Mouse (Mus musculus): ENCODE results near the gene Sh3bp4. TPM values are rescaled to one million over a fixed set of nuclear protein-coding genes. Genes with fewer than 3 reads are reported as not detected.

Gene Sh3bp4
- polyA plus RNA-seq, 1 experiment from 2014 or later = 22.6 TPM

DNA sequence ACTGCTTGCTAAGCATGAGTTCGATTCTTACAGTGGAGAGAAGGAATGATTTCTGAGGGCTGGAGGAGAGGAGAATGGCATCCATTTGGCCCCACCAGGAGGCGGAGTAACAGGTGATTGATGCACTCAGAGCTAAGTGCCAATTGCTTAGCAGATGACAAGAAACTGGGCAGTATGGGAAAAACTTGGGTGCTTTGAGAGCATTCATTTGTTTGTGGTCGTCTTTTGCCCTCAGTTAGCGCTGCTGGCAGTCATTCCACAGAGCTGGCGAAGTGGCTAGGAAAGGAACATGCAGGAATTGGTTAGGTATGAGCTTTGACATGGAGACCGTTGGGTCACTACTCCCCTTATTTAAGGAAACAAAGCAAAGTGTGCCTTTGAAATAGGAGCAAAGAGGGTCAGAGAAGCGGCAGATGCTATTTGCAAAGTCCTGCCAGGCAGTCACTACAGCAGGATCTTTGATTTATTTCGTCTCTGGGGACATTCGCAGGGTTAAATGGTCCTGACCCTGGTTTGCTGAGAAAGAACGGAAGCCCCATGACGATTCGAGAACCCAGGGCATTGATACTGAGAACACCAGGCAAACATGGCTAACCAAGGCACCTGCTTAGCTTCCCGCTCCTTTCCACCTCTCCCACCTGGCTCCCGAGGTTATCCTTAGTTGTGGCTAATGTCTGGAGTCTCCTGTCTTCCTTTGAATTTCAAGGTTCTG lies 12.1 kb downstream of the Sh3bp4 start:
- Histone ChIP-seq H3K4me1 (replicated peaks; ENCODE audit: control insufficient read depth, insufficient read depth, low read length) (peaks cover 6% of the 10 kb centered on the region), H3K36me3 (ENCODE audit: control insufficient read depth, insufficient read depth, low read length) (no peaks in the 10 kb centered on the region), H3K27ac (ENCODE audit: low read depth) (no peak overlapping the region), H3K9me3 (ENCODE audit: control insufficient read depth, low read length) (no peaks in the 10 kb centered on the region), H3K9ac (ENCODE audit: low read length) (no peak overlapping the region), H3K27me3 (replicated peaks; ENCODE audit: control insufficient read depth, insufficient read depth, low read length) (no peaks in the 10 kb centered on the region), H3K4me3 (ENCODE audit: low read depth, low read length) (no peak overlapping the region), H3K4me2 (ENCODE audit: low read length) (no peak overlapping the region)
- WGBS = 54% methylated on average over 14 of the region's 14 CpGs
- ATAC-seq (replicated peaks; ENCODE audit: low FRiP score, low TSS enrichment, low read depth) (no peak), DNase-seq (ENCODE audit: low spot score) (no peak)

DNA sequence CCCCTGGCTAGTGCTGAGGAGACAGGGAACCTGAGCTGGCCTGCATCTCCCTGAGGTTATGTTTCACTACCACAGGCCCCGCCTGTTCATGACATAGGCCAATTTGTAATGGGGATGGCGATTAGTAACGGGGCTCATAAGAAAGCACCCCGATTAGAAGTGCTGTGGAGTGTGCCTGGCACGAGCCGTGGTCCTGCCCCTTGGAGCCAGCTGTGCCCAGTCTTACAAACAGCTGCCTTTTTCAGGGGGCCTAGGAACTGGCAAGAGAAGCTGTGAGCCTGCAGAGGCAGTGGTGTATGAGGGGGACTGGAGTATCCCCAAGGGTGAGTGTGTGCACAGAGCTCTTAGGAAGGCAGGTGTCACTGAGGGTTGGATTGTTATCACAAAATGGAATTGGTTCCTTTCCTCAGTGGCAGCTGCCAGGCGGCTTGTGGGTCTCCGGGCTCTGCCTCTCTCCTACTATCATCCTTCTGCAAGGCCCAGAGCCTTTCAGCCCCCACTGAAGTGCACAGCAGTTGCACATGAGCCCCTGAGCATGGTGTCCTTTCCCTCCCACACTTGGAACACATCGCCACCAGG lies 16.4 kb downstream of the Sh3bp4 start:
- 74% methylated on average over 9 of the region's 9 CpGs for WGBS
- H3K9me3 ChIP-seq (ENCODE audit: control insufficient read depth, low read length) = no peaks in the 10 kb centered on the region
- no peak overlapping the region for H3K27ac ChIP-seq (ENCODE audit: low read depth)
- no peak overlapping the region for H3K9ac ChIP-seq (ENCODE audit: low read length)
- ATAC-seq (replicated peaks; ENCODE audit: low FRiP score, low TSS enrichment, low read depth) (no peak), DNase-seq (ENCODE audit: low spot score) (no peak)
- no peaks in the 10 kb centered on the region for H3K36me3 ChIP-seq (ENCODE audit: control insufficient read depth, insufficient read depth, low read length)
- H3K4me2 ChIP-seq (ENCODE audit: low read length) = no peak overlapping the region
- peaks cover 32% of the 10 kb centered on the region for H3K4me1 ChIP-seq (replicated peaks; ENCODE audit: control insufficient read depth, insufficient read depth, low read length)
- no peak overlapping the region for H3K4me3 ChIP-seq (ENCODE audit: low read depth, low read length)
- H3K27me3 ChIP-seq (replicated peaks; ENCODE audit: control insufficient read depth, insufficient read depth, low read length) = no peaks in the 10 kb centered on the region

DNA sequence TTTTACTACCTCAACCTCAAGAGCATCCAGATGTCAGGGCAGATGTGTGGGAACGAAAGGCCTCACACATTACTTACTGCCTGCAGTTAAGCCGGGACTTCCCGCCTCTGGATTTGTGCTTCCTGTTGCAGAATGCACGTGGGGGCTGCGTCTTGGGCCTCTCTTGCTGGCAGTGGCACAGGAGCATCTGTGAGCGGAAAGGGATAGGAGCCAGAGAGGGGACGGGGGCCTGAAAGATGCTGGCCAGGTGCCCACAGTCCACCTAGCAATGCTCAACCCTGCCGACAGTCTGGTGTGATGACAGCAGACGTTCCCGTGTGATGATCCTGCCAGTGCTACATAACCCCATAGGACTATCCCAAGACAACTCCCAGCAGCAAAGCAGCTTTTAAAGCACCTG lies 17.9 kb downstream of the Sh3bp4 start:
- no peaks in the 10 kb centered on the region for H3K27me3 ChIP-seq (replicated peaks; ENCODE audit: control insufficient read depth, insufficient read depth, low read length)
- no peak overlapping the region for H3K9ac ChIP-seq (ENCODE audit: low read length)
- DNase-seq (ENCODE audit: low spot score) (no peak), ATAC-seq (replicated peaks; ENCODE audit: low FRiP score, low TSS enrichment, low read depth) (no peak)
- no peak overlapping the region for H3K27ac ChIP-seq (ENCODE audit: low read depth)
- no peaks in the 10 kb centered on the region for H3K9me3 ChIP-seq (ENCODE audit: control insufficient read depth, low read length)
- no peak overlapping the region for H3K4me2 ChIP-seq (ENCODE audit: low read length)
- H3K4me1 ChIP-seq (replicated peaks; ENCODE audit: control insufficient read depth, insufficient read depth, low read length) = peaks cover 46% of the 10 kb centered on the region
- H3K36me3 ChIP-seq (ENCODE audit: control insufficient read depth, insufficient read depth, low read length) = no peaks in the 10 kb centered on the region
- WGBS = 40% methylated on average over 10 of the region's 10 CpGs
- no peak overlapping the region for H3K4me3 ChIP-seq (ENCODE audit: low read depth, low read length)

DNA sequence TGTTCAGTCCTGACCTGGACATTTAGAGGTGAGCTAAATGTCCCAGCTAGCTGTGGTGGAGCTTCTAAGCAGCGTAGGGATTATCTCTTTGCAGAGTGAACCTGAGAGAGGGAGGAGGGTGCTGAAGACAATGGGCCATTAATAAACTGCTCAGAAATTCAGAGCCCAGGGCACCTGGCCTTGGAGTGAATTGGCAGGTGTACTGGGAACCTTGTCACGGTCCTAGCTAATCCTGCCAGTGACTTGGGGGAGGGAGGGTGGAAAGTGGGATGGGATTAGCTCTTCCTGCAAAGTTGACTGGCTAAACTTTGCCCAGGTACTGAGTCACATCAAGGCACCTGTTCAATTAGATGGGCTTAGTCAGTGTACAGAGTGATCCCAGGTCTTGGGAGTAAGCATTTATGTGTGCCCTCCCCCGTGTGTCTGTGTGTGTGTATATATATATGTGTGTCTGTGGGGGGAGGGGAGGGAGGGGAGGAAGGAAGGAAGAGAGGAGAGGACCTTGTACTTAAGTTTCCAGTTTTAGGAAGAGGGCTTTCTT lies 18.6 kb downstream of the Sh3bp4 start:
- ATAC-seq (replicated peaks; ENCODE audit: low FRiP score, low TSS enrichment, low read depth) = no peak; the same call in 1 of the 2 replicates
- no peak for DNase-seq (ENCODE audit: low spot score)
- WGBS = 52% methylated on average over 3 of the region's 3 CpGs
- Histone ChIP-seq H3K36me3 (ENCODE audit: control insufficient read depth, insufficient read depth, low read length) (no peaks in the 10 kb centered on the region), H3K4me3 (ENCODE audit: low read depth, low read length) (no peak overlapping the region), H3K9ac (ENCODE audit: low read length) (no peak overlapping the region), H3K27me3 (replicated peaks; ENCODE audit: control insufficient read depth, insufficient read depth, low read length) (no peaks in the 10 kb centered on the region), H3K4me2 (ENCODE audit: low read length) (no peak overlapping the region), H3K27ac (ENCODE audit: low read depth) (no peak overlapping the region), H3K9me3 (ENCODE audit: control insufficient read depth, low read length) (no peaks in the 10 kb centered on the region), H3K4me1 (replicated peaks; ENCODE audit: control insufficient read depth, insufficient read depth, low read length) (peaks cover 53% of the 10 kb centered on the region)

DNA sequence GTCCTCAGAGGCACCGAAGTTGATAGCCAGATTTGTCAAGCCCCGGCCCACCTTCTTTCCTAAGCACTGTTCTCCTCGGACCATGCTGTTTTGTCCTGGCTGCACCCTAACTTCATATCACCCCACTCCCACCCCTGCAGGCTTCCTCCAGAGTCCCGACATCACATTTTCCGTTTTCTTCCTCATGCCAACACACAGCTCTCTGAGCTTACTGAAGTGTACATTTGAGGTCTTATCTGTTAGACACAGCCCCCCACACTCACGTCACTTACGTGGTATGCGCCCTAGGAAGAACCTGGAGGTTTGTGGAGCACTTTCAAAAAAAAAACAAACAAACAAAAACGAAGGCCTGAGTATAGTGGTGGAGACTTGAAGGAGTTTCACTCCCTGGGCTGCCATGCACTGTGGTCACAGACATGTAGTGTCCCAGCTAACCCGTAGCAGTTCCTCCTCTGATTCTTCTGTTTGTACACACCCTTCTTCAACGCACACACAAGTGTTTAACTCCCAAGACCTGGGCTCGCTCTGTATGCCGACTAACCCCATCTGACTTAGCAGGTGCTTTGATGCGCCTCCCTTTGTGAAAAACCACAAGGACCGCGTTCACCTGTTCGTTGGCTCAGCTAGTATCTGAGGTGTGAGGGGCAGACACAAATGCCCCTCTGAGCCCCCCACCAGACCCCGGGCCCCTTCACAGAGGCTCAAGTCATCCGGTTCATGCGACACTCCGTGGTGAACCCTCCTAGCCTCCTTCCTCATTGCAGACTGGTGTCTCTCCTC lies 19.8 kb downstream of the Sh3bp4 start:
- no peak overlapping the region for H3K4me3 ChIP-seq (ENCODE audit: low read depth, low read length)
- no peaks in the 10 kb centered on the region for H3K36me3 ChIP-seq (ENCODE audit: control insufficient read depth, insufficient read depth, low read length)
- no peak for ATAC-seq (replicated peaks; ENCODE audit: low FRiP score, low TSS enrichment, low read depth)
- H3K9ac ChIP-seq (ENCODE audit: low read length) = no peak overlapping the region
- H3K27ac ChIP-seq (ENCODE audit: low read depth) = no peak overlapping the region
- no peaks in the 10 kb centered on the region for H3K9me3 ChIP-seq (ENCODE audit: control insufficient read depth, low read length)
- no peaks in the 10 kb centered on the region for H3K27me3 ChIP-seq (replicated peaks; ENCODE audit: control insufficient read depth, insufficient read depth, low read length)
- no peak overlapping the region for H3K4me2 ChIP-seq (ENCODE audit: low read length)
- no peak for DNase-seq (ENCODE audit: low spot score)
- H3K4me1 ChIP-seq (replicated peaks; ENCODE audit: control insufficient read depth, insufficient read depth, low read length) = peaks cover 60% of the 10 kb centered on the region
- WGBS = 68% methylated on average over 21 of the region's 21 CpGs

DNA sequence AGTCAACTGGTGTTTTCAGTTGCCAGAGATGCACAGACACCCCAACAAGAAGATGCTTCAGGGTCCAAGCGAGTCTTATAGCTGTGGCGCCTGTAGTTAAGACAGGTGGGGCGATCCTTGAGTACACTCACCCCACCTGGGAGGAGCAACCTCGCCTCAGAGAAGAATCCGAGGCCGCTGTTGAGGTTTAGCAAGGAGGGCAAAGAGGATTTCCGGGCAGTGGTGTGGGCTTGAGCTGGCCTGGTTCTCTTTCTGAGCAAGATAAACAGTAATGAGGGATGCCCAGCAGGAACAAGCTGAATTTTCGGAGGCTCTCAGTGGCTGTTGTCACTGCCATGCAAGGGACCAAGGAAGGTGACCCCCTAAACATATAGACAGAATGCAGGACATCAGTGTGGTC lies 20.5 kb downstream of the Sh3bp4 start:
- Histone ChIP-seq H3K4me1 (replicated peaks; ENCODE audit: control insufficient read depth, insufficient read depth, low read length) (peaks cover 60% of the 10 kb centered on the region), H3K9ac (ENCODE audit: low read length) (no peak overlapping the region), H3K27ac (ENCODE audit: low read depth) (no peak overlapping the region), H3K4me3 (ENCODE audit: low read depth, low read length) (no peak overlapping the region), H3K36me3 (ENCODE audit: control insufficient read depth, insufficient read depth, low read length) (no peaks in the 10 kb centered on the region), H3K4me2 (ENCODE audit: low read length) (no peak overlapping the region), H3K9me3 (ENCODE audit: control insufficient read depth, low read length) (no peaks in the 10 kb centered on the region), H3K27me3 (replicated peaks; ENCODE audit: control insufficient read depth, insufficient read depth, low read length) (no peaks in the 10 kb centered on the region)
- DNase-seq (ENCODE audit: low spot score) (no peak), ATAC-seq (replicated peaks; ENCODE audit: low FRiP score, low TSS enrichment, low read depth) (no peak)
- 66% methylated on average over 8 of the region's 8 CpGs for WGBS

DNA sequence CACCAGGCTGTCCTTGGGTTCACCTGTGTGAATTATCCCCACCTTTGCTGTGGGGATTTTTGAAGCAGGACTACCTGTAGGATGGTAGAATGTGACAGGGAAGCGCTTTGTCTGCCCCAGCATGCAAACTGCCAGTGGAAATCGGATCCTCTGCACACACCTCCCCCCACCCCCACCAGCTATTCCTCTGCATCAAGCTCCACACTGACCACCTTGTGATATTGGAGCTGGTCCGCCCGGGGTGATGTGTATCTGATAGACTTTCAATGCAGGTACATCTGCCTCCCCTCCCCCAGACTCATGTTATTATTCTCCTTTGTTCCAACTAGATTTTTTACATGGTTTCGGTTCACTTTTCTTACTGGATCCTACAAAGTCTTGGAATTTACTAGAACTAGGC lies 21.8 kb downstream of the Sh3bp4 start:
- DNase-seq (ENCODE audit: low spot score) = no peak
- WGBS = 46% methylated on average over 5 of the region's 5 CpGs
- Histone ChIP-seq H3K9me3 (ENCODE audit: control insufficient read depth, low read length) (no peaks in the 10 kb centered on the region), H3K36me3 (ENCODE audit: control insufficient read depth, insufficient read depth, low read length) (no peaks in the 10 kb centered on the region), H3K4me2 (ENCODE audit: low read length) (0 out of 2 replicates have a peak overlapping the region, but pooled peaks have one; percentile 7), H3K4me3 (ENCODE audit: low read depth, low read length) (no peak overlapping the region), H3K27me3 (replicated peaks; ENCODE audit: control insufficient read depth, insufficient read depth, low read length) (no peaks in the 10 kb centered on the region), H3K9ac (ENCODE audit: low read length) (no peak overlapping the region), H3K4me1 (replicated peaks; ENCODE audit: control insufficient read depth, insufficient read depth, low read length) (peaks cover 68% of the 10 kb centered on the region), H3K27ac (ENCODE audit: low read depth) (peak overlapping the region; percentile 40; the same call in 1 of the 2 replicates)
- ATAC-seq (replicated peaks; ENCODE audit: low FRiP score, low TSS enrichment, low read depth) = no peak

DNA sequence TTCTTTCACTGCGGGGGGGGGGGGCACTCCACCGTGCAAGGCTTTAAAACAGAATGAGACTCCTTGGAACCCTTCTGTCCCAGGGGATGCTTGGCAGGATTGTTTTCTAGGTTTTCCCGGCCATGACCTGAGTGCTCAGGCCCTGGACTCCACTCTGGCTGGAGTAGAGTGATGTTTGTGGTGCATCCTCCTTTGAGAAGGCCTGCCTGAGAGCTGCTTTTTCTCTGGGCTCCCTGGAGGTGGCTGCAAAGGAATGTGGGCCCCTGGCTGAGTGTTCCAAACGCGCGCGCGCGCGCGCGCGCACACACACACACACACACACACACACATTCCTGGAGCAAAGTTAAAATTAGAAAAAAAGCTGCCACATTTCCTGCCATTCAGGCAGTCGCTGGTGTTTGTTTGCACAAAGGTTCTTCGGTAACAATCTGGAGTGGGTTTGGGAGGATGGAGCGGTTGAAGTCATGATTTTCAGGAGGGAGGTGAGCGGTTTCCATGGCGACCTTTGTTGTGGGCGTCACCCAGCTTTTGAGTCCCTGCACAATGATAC lies 22.3 kb downstream of the Sh3bp4 start:
- Histone ChIP-seq H3K27me3 (replicated peaks; ENCODE audit: control insufficient read depth, insufficient read depth, low read length) (no peaks in the 10 kb centered on the region), H3K36me3 (ENCODE audit: control insufficient read depth, insufficient read depth, low read length) (no peaks in the 10 kb centered on the region), H3K4me2 (ENCODE audit: low read length) (peak overlapping the region; percentile 7; the same call in 1 of the 2 replicates), H3K4me1 (replicated peaks; ENCODE audit: control insufficient read depth, insufficient read depth, low read length) (peaks cover 64% of the 10 kb centered on the region), H3K27ac (ENCODE audit: low read depth) (peak overlapping the region; percentile 40; the same call in 1 of the 2 replicates), H3K9me3 (ENCODE audit: control insufficient read depth, low read length) (no peaks in the 10 kb centered on the region), H3K4me3 (ENCODE audit: low read depth, low read length) (no peak overlapping the region), H3K9ac (ENCODE audit: low read length) (no peak overlapping the region)
- ATAC-seq (replicated peaks; ENCODE audit: low FRiP score, low TSS enrichment, low read depth) (peak; percentile 20; the same call in 1 of the 2 replicates), DNase-seq (ENCODE audit: low spot score) (no peak)
- 9% methylated on average over 19 of the region's 19 CpGs for WGBS
